Mouse (Mus musculus): ENCODE results near the gene Tjp3.

- 0 out of 2 replicates have a peak, but pooled peaks have one; percentile 21 for TF ChIP-seq POLR2A (IDR thresholded peaks at IDR 0.05; ENCODE audit: low read depth, low read length)
- TF ChIP-seq CTCF (IDR thresholded peaks at IDR 0.05; ENCODE audit: extremely low read depth, insufficient read length, insufficient replicate concordance, low read depth, low read length): no peak
Observed at GRCm38 (mm10) chr10:81318589-81319329, 27.4 kb upstream of the Tjp3 start.

All from small intestine, adult 2 months (tissue).